Mouse (Mus musculus) B cell, adult 2 months (primary cell): ENCODE data around the gene H2-DMa.
A peak's percentile ranks its signal among the peaks of the same experiment; 100 is the strongest.

Experiments
- DNase-seq, 2 experiments: peaks; one replicate each; pipeline ENCODE4 v3.0.0; 2022

H2-DMa gene

DNA sequence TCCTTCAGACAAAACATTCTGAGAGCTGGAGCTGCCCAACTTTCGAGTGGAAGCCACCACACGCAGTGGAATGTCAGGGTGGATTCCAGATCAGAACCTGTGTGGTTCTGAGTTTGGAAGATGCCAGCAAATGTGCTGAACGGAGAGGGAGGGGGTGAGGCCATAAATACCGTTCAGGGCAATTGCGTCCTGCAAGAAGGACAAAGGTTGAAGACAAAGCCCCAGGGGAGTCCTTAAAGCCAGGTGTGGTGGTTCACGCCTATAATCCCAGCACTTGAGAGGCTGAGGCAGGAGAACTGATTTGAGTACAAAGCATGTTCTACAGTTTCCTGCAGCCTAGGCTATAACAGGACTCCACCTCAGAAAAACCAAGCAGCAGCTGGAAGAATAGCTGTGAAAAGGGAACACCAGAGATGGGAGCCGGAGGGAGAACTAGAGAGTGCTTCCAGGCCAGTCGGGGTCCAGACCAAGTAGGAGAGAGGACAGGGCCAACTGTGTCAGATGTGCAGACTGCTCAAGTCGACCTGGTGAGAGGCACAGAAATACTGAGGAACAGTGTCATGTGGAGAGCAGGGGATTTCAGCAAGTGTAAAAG lies 7.6 kb downstream of the H2-DMa start:
- DNase-seq = no peak

DNA sequence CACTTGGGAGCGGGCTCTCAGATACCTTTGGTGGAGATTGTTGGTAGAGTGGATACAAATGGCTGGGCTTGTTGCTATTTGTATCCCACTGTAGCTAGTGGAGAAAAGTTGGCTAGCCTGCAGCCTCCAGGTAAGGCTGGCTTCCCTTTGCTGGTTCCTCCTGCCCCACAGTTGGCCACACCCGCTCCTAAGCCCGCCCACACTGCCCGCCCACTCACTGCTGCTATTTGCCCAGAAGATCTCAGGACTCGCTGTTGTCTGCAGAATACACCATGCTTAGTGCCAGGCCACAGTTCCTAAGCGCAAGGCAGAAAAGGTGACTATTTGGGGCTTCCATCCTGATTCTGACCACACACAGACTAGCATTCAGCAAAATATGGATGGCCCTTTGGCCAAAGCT lies 8.1 kb downstream of the H2-DMa start:
- DNase-seq = peak; percentile 89 to 91

DNA sequence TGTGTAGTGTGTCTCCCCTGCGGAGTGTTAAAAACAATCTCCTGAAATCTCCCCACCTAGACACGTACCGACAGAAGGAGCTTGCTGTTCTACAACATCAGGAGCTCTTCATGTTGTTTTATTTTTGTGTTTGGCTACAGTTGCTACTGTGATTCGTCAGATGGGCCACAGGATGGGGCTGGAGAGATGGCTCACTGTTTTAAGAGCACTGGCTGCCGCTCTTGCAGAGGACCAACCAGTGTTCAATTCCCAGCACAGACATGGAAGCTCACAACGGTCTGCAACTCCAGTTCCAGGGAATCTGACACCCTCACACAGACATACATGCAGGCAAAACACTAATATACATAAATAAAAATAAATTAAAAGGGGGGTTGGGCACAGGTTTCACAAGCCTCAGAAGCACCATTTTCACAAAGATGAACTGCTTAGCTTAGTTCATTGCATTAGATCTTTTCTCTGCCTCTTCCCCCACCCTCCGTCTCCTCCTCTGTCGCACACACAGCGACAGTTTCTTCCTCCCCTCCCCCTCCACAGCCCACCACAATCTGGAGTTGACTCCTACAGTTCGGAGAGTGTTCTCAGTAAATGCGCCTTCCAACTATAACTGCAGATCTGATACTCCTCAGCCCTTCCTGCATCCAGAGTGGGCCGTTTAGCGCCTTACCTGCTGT lies 9.1 kb downstream of the H2-DMa start:
- no peak for DNase-seq

DNA sequence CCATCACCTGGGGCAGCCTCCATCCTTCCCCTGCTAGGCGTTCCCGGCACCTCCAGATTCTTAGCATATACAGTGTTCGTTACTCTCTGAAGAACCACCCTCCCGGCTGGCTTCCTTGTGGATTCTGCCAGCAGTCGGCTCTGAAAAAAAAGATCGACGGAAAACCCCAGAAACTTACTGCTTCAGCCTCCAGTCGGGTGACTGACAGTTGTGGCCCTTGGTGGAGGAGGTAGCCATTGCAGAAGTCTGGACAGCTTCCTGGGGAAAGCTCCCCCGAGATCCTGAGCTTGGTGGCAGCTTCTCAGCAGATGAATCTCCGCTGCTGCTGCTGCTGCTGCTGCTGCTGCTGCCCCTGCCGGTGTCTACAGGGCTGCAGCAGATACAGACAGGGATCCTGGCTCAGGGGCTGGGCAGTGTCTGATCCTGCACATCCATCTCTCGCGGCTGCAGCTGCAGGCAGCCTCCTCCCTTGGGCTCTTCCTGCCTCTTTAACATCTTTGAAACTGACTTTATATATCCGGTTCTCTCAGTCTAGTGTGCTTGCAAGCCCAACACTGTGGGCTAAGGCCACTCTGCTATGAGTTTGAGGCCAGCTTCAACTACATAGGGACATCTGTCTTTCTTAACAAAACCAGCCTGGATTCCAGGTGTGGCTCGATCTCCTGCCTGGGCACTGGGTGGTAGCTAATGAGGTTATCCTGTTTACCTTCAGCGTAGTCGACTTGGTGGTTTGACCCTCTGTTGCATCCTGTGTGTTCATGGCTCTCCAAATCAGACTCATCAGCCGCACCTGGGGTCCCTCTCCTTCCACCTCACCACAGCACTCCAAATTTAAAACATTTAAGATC lies 9.8 kb downstream of the H2-DMa start:
- no peak for DNase-seq

DNA sequence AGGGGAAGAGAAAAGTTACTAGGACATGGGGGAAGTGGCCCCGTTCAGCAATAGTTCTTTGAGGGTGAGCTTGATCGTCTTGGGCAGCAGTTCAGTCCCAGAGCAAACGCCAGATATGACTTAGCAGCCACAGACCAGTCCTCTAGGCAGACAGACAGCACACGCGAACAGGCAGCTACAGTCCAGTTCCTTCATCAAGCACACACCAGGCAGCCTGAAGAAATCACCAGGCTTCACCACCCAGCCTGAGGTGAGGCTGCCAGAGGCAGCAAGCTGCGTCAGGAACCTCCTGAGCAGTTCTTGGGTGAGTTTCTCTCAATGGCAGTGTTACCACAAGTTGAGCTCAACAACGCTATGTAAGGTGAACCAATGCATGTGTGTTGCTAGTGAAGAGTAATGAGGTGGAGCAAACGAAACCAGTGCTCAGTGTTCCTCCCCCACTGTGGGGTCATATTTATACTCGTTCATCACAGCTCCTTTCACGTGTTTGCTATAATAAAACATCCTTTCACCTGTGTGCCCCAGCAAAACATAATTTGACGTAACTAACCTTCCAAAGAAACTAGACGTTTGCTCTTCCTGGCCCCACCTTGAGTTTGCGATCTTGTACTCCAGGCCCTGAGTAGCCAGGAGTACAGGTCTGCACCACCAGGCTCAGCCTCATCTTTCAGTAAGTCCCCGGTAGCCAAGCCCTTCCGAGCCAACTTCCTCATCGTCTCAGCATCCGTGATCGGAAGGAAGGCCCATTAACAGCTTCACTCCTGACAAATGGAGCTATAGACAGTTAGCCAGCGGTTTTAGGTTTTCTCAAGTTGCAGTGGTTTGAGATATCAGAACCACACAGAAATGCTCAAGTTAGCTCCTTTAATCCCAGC lies 11.0 kb downstream of the H2-DMa start:
- no peak for DNase-seq

DNA sequence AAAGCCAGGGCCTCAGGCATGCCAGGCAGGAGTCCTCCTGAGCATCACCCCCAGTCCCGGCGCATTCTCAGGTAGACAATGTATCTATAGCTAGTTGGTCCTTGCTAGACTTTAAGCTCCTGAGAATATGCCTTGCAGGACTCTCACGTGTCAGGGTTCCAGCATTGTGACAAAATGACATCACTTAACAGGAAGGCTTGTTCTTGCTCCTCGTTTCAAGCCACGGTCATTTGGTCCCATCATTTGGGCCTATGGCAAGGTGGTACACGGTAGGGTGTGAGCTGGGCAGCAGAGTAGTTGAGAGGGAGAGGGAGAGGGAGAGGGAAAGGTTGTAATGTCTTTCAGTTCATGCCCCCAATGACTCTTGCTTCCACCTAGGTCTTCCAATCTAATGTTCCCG lies 12.6 kb downstream of the H2-DMa start:
- DNase-seq = no peak

DNA sequence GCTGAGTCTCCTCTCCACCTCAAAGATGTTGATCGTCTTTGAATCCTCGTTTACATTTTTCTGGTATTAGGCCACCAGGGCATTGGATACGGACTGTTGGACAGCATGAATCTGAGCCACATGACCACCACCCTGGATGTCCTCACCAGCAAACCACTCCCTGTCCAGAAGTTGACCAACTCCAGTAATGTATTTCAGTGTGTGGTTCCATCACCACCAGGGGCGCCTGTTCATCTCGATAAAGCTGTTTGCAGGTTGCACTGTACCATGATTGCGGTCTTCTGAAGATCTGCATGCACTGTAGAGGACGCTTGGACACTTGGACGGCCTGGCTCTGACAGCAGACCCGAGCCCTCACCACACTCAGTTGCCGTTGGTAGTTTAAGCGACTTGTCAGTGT lies 13.9 kb downstream of the H2-DMa start:
- peak in 1 of 2 experiments; percentile 56 for DNase-seq

DNA sequence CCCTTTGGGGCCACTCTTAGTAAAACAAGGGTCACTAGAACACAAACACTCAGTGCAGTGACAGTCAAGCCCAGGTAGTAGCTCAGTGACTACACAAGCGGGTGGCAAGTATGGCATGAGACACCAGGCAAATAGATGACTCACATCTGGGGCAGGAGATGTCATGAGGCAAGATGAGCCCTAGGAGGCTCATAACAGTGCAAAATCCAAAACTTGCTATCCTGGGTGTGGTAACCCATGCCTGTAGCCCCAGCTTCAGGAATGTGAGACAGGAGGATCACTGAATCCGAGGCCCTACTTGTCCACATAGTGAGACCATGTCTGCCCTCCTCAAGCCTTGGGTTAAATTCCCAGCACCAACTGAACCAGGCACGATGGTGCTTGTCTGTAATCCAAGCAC lies 15.1 kb downstream of the H2-DMa start:
- DNase-seq = no peak

DNA sequence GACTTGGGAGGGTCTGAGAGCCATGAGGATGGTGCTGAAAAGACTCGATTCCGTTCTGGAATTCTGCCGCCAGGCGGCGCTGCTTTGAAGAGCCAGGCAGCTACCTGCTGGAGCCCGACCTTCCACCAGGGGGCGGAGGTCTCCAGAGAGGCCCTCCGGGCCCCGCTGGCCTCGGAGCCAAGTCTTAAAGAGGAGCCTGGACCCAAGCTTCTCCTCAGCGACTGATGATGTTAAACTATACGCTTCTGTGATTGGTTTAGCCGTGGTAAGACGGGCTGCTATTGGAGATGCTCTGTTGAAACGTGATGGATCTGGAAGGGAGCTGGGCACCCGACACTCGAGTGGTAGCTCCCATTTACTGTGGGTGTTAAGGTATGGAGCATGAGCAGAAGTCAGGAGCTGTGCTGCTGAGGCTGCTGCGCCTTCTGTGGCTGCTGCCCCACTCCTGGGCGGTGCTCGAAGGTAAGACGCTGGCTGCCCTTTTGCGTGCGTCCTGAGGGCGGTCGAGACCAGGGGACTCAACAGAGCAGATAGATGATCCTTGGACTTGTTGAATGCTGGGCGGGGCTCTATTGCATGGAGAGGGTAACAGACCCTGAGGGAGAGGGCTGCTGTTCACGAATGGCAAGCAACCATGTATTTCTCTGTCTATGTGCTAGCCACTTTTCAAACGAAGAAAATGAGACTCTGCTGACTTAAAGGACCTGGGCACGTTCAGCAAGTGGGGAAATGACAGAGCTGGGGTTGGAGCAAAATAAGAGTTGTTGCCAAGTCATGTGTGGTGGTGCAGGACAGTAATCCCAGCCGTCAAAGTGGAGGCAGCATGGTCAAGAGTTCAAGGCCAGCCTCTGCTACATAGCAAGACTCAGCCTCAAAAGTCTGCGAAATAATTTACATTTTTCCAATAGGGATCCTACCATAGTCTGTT lies 16.2 kb downstream of the H2-DMa start:
- DNase-seq = peak; percentile 99

DNA sequence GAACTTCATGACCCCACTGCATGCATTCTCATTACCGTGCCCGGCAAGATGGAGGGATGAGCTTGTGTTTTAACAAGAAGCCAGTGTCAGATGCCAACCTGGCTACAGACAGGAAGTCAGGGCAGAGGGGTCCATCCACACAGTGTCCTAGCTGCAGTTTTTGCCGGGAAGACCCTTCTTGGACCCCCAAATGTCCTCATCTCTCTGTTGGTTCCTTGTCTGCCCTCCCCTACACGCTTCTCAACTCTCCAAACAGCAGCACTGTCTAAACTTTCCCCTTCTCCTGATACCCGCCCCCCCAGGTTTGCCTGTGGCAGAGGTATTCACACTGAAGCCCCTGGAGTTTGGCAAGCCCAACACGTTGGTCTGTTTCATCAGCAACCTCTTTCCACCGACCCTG lies 18.3 kb downstream of the H2-DMa start:
- no peak for DNase-seq

DNA sequence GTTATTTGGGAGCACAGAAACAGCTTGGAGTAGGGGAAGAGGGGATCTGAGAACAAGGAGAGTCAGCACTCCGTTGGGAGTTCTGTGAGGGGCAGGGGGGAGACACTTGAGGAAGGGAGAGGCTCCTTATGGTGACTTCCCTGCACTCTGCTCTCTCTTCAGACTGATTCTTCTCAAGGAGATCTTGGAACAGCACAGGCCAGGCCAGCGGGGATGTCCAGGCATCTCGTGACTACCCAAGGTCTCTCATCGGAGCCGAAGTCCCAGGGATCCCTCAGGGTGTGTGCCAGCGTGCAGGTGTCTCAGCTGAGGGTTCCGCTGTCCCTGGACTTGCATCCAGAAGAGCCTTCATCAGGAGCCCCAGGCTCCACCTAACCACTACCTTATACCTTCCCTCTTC lies 19.3 kb downstream of the H2-DMa start:
- no peak for DNase-seq

DNA sequence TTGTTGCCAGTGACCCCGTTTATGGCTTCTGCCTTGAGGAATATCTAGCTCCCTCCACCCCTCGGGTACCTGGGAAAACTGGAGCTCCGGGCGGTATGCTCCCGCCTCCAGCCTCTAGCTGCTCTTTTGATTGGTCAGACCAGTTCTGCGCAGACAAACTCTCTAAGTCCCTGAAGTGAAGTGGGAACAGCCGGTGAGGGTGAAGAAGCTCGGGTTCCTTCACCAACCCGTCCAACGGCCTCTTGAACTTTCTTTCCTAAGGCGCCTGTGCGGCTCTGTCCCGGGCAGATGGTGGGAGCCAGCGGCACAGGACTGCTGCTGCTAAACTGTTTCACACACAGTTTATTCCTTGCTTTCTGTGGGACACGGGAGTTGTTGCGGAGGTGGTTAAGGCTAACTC lies 20.1 kb downstream of the H2-DMa start:
- DNase-seq = no peak

DNA sequence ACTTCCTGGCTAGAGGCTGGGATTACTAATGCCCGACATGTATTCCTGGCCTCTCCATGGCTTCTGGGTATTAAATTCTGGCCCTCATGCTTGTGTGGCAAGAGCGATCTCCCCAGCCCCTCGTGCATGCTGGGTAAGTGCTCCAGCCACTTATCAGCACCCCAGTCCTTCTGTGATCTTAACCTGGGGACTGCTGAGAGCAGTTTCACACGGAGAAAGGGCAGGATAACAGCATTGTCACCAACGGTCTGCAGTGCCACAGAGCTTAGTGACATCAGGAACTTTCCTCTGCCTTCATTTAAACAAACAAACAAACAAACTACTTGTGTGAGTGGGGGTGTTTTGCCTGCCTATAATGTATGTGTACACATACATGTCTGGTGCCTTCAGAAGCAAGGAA lies 20.9 kb downstream of the H2-DMa start:
- DNase-seq = no peak

DNA sequence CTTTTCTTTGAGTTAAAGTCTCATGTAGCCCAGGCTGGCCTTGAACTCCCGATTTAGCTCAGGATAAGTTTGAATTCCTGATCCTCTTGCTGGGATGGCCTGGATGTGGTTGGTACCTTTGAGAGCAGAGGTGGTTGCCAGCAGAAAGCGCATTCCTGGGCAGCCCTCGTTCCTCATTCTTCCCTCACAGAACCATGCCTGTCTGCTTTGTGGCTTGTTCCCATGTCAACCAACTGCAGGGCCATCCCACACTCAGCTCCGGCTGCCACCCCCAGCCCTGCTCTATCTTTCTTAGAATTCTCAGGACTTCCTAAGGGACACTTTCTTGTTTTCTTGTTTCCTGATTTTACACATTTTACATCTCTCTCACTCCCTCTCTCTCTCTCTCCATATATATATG lies 22.1 kb downstream of the H2-DMa start:
- DNase-seq = no peak

DNA sequence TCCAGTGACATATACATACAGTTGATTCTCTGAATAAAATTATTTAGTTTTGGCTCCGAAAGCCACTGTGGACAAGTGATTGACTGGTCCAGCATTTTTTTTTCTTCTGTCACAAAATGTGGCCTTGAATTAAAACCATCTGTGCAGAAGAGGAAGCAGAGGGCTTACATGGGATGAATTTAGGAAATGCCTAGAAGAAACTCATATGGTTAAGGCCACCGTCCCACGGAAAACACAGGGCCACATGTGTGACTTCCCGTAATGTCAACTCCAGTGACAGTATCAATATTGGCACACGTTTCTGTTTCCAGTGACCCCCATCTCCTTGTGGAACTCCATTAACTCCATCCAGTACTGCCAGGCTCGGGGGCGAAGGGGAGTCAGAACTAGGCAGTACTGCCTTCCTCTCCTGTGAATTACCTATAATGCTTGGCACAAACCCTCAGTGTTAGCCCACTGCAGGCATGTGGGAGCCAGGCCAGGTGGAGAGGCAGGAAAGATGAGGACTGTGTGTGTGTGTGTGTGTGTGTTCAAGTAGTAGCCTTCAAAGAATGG lies 23.2 kb downstream of the H2-DMa start:
- DNase-seq = no peak

DNA sequence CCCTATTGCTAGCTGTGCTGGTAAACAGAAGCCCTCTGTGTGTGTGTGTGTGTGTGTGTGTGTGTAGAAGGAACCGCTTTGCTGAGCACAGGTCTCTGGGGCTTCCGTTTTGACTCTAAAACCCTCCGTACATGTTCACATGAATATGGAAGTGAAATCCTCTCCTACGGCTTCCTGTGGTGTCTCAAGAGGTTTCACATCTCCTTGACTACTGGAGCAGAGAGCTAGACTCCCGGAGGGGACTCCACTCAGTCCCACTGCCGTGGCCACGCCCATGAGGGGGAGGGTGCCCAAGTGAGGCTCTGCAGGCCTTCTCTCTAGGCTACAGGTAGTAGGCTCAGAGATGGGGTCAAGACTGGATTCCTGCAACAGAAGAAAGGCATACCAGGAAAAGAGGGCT lies 23.7 kb downstream of the H2-DMa start, which contains the start of gene H2-DMb2:
H2-DMb2 (plus strand) TSS at position 275 of the 400 bp plus-strand sequence.
- DNase-seq = peak; percentile 98 to 99

DNA sequence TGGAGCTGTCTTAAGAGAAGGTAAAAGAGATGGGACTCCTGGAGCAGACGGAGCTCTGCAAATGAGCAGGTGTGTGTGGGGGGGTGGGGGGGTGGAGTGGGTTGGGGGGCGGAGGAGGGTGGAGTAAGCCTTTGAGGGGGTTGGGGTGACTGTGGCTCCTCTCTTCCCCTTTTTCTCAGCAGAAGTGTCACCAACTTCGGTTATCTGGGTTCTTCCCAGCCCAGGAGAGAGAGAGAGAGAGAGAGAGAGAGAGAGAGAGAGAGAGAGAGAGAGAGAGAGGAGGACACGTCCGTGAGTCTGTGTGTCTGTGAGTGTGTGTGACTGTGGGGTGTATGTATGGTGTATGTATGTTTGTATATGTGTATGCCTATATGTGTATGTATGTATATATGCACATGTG lies 24.1 kb downstream of the H2-DMa start:
- DNase-seq = no peak

DNA sequence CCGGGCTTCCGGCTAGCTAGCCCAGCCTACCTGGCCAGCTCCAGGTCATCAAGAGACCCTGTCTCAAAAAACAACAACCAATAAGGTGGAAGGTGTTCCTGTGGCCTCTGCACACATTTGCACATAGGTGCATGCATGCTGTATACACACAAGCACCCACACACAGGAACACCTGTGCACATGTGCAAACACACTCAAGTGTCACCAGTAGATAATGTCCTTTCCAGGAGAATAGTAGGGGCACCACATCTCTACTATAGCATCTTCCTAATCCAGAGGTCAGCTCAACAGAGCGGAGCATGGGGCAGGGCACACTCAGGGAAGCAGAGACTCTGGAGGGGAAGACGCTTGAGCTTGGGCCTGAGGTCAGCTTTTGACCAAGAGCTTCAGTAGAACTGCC lies 24.9 kb downstream of the H2-DMa start:
- peak; percentile 52 to 62 for DNase-seq

DNA sequence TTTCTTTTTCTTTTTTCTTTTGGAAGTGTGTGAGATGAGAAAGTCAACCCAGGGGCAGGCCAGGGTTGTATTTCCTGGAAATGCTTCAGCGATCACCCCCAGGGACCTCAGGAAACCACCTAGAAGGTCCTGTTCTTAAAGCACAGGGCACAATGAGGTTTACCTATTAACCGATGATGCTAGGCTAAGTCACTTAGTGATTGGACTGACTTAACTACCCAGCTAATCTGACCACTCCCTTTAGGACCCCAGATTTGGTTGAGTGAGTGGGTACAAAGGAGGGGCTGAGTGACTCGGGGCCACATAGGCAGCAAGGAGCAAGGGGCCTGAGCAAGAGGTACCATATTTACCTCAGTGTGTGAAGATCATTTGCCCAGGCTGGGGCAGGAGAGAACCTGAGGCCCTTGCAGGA lies 25.6 kb downstream of the H2-DMa start:
- peak; percentile 88 to 92 for DNase-seq

DNA sequence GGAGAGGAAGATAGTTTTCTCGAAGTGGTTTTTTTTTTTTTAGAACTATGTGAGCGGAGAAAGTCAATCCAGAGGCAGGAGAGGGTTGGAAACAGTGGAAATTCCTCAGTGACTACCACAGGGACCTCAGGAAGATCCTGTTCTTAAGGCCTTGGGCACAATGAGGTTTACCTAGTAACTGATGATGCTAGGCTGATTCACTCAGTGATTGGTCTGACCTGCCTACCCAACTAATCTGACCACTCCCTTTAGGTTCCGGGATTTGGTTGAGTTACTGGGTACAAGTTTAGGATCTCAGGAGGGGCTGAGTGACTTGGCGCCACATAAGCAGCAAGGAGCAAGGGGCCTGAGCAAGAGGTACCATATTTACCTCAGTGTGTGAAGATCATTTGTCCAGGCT lies 33.6 kb downstream of the H2-DMa start, which contains the start of gene H2-DMb1:
H2-DMb1 (plus strand) TSS at position 150 of the 400 bp plus-strand sequence.
- peak; percentile 76 to 78 for DNase-seq

DNA sequence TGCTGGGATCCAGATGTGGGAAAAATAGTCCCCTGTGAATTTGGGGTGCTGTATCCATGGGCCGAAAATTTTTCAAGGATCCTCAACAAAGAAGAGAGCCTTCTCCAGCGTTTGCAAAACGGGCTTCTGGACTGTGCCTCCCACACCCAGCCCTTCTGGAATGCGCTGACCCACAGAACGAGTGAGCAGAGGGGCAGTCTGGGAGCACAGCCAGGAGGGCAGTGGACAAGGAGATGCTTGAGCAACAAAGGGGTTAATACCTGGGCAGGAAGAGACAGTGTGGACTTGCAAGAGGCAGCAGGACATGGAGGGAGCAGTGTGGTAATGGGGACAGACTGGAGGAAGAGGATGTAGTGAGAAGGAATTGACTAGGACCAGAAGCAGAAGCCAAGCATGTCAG lies 36.2 kb downstream of the H2-DMa start:
- DNase-seq = peak in 1 of 2 experiments; percentile 14
